Mouse (Mus musculus) layer of hippocampus, postnatal 25 days (tissue): ENCODE measurements around the gene Ccdc12. TPM values are rescaled to one million over a fixed set of nuclear protein-coding genes. Genes with fewer than 3 reads are reported as not detected.

Experiments
- DNase-seq, 2 experiments: peaks; one replicate each; pipeline ENCODE4 v3.0.0; 2022; ENCODE audit warnings: mixed read lengths in 2 of 2, low spot score in 1 of 2; ENCODE audit errors: extremely low spot score in 1 of 2
- total RNA-seq, 2 experiments: library from RNA; stranded (reverse); gene quantifications; 2 replicates each; pipeline ENCODE4 v1.2.3; 2021

The Ccdc12 gene
- total RNA-seq, 2 experiments from 2014 or later: 51.2 to 57.6 TPM

- DNase-seq: no peak
Measured at GRCm38 (mm10) chr9:110734154-110734553, 77.9 kb downstream of the Ccdc12 start.

- no peak for DNase-seq
Measured at GRCm38 (mm10) chr9:110736362-110736761, 80.1 kb downstream of the Ccdc12 start.

GRCm38 (mm10) chr9:110738054-110738453 is 81.8 kb downstream of the Ccdc12 start:
- no peak for DNase-seq

GRCm38 (mm10) chr9:110739961-110740360 is 83.7 kb downstream of the Ccdc12 start:
- no peak for DNase-seq

GRCm38 (mm10) chr9:110741711-110742294 is 85.5 kb downstream of the Ccdc12 start, which contains the start of gene Myl3:
Myl3 (plus strand) TSS chr9:110741861.
- DNase-seq: no peak

- no peak for DNase-seq
Measured at GRCm38 (mm10) chr9:110742295-110742950, 86.1 kb downstream of the Ccdc12 start.

- no peak for DNase-seq
Measured at GRCm38 (mm10) chr9:110742951-110743455, 86.7 kb downstream of the Ccdc12 start.

GRCm38 (mm10) chr9:110743456-110744323 is 87.4 kb downstream of the Ccdc12 start:
- no peak for DNase-seq

GRCm38 (mm10) chr9:110745752-110746151 is 89.4 kb downstream of the Ccdc12 start:
- DNase-seq: no peak

GRCm38 (mm10) chr9:110746238-110746637 is 89.9 kb downstream of the Ccdc12 start:
- DNase-seq: no peak

GRCm38 (mm10) chr9:110746961-110747360 is 90.7 kb downstream of the Ccdc12 start, which contains the start of gene Pth1r:
Pth1r (minus strand) TSS chr9:110747145.
- no peak for DNase-seq

- no peak for DNase-seq
Measured at GRCm38 (mm10) chr9:110748451-110748850, 92.1 kb downstream of the Ccdc12 start.

- DNase-seq: no peak
Measured at GRCm38 (mm10) chr9:110750404-110751187, 94.3 kb downstream of the Ccdc12 start.

- DNase-seq: no peak
Measured at GRCm38 (mm10) chr9:110751412-110751811, 95.1 kb downstream of the Ccdc12 start.

- no peak for DNase-seq
Measured at GRCm38 (mm10) chr9:110752917-110753435, 96.7 kb downstream of the Ccdc12 start.

- DNase-seq: no peak
Measured at GRCm38 (mm10) chr9:110753773-110754172, 97.5 kb downstream of the Ccdc12 start.

- no peak for DNase-seq
Measured at GRCm38 (mm10) chr9:110757816-110758215, 101.5 kb downstream of the Ccdc12 start.

- DNase-seq: peak in 1 of 2 experiments; percentile 39
Measured at GRCm38 (mm10) chr9:110758605-110759004, 102.3 kb downstream of the Ccdc12 start.

- peak in 1 of 2 experiments; percentile 55 for DNase-seq
Measured at GRCm38 (mm10) chr9:110759265-110759664, 103.0 kb downstream of the Ccdc12 start.

GRCm38 (mm10) chr9:110760886-110761285 is 104.6 kb downstream of the Ccdc12 start:
- DNase-seq: no peak
